Mouse (Mus musculus) Muller cell, postnatal 12 days (primary cell): ENCODE data around the gene Gabrg3.
A peak's percentile ranks its signal among the peaks of the same experiment; 100 is the strongest.
"Not testable (repeated sequence)": the region's sequence is repeated elsewhere in the genome, so short reads cannot be mapped to it uniquely, and the experiment has no call there.

Source experiments
- DNase-seq: peaks from one replicate; pipeline ENCODE4 v3.0.0-alpha.2; 2015; ENCODE audit errors: inconsistent ontology term

Gabrg3 gene

DNA sequence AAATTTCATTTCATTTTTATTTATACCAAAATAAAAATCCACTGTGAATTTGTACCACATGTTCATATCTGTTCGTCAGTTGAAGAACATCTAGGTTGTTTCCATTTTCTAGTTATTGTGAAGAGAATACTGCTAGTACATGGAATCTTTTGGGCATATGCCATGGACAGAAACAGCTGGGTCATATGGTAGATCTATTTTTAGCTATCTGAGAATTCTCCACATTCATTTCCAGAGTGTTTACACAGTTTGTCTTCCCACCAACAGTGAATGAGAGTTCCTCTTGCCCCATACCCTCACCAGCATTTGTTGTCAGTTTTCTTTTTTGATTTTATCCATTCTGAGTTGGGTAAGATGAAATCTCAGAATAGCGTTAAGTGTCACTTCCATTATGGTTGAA lies 75.0 kb downstream of the Gabrg3 start:
- no peak for DNase-seq

GRCm38 (mm10) chr7:57307337-57307736 lies 79.7 kb downstream of the Gabrg3 start:
- no peak for DNase-seq

GRCm38 (mm10) chr7:57296639-57297038 lies 90.3 kb downstream of the Gabrg3 start:
- DNase-seq = no peak

- DNase-seq = no peak
Measured at GRCm38 (mm10) chr7:57294127-57294526, 92.9 kb downstream of the Gabrg3 start.

DNA sequence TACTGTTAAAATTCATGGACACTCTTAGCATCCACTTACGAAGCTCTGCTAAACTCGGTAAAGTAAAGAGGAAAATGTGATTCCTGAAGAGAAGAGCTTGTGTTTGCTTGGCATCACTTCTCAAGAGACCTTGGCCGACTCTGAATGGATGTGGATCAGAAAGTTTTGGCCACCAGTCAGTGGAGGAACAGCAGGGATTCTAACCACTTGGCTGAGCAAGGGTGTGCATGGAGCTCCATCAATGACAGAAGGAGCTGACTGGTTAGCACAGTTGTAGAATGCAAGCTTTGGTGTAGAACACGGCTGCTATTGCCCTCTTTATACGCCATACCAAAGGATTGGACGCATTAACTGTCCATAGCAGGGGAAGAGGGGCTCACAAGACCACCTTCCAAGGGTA lies 93.4 kb downstream of the Gabrg3 start:
- DNase-seq = no peak

DNA sequence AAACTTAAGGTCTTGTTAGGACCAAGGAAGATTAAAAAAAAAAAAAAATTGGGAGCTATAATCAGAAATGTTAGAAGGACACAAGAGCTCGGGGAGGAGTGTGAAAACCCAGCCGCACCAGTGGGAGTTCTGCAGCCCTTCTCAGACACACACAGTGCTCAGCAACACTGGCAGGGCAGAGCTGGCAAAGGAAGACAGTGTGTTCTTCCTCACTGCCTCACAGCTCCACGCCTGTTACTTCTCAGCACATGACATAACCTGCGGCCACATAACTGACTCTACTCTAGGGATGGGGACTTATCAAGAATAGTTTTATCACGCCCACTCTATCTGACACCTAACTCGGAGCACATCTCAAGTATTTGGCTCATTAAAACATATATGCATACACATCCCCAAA lies 103.8 kb downstream of the Gabrg3 start:
- no peak for DNase-seq

- no peak for DNase-seq
Measured at GRCm38 (mm10) chr7:57278841-57279240, 108.1 kb downstream of the Gabrg3 start.

DNA sequence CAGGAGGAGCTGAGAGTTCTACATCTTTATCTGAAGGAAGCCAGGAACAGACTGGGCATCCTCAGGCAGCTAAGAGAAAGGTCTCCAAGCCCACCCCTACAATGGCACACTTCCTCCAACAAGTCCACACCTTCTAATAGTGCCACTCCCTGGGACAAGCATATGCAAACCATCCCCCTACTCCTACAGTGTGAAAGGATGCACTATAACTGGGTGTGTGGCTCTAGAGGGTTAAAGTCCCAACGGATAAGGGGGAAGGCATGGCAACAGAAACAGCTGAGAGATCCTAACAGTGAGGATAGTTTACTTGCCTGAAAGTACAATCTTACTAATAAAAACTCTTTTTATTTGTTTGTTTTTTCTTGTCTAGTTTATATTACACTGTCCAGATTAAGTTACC lies 126.8 kb downstream of the Gabrg3 start:
- no peak for DNase-seq

- no peak for DNase-seq
Measured at GRCm38 (mm10) chr7:57258893-57259574, 128.0 kb downstream of the Gabrg3 start.

DNA sequence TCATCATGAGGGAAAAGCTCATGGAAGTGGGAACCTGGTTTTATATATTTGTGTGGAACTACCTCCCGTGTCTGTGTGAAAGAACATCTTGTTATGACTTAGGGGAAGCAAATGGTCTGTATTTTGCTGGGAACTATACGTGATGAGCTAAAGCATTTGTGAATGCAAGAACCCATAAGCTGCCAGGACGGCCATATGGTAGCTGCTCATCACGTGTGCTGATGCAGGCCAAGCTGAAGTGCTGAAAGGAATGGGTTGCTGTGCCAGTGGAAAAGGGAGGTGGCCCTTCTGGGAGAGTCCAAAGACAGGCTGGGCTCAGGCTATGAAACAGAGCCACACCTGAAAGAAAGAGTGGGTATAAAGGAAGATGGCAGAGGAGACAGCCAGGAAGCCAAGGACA lies 143.0 kb downstream of the Gabrg3 start:
- DNase-seq = no peak

- DNase-seq = peak; percentile 41
Measured at GRCm38 (mm10) chr7:57214119-57214518, 172.9 kb downstream of the Gabrg3 start.

DNA sequence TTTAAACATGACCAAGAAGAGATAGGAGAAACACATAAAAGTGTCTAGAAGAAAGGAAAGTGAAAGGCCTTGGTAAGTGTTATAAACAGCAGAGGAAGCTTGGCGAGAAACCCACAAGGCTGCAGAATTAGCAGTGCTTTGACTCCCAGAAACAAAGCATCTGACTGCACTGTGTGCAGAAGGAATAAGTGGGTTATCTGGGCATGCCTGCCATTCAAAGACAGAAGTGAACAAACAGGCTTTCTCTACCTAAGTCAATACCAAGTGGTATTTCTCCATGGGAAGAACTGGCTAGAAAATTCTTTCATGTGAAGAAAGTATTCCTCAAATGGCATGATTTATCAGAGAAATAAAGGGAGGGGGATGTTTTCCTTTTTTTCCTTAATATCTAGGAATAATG lies 201.0 kb downstream of the Gabrg3 start:
- DNase-seq = no peak

- DNase-seq = not testable (repeated sequence)
Measured at GRCm38 (mm10) chr7:57175891-57176545, 211.0 kb downstream of the Gabrg3 start.

DNA sequence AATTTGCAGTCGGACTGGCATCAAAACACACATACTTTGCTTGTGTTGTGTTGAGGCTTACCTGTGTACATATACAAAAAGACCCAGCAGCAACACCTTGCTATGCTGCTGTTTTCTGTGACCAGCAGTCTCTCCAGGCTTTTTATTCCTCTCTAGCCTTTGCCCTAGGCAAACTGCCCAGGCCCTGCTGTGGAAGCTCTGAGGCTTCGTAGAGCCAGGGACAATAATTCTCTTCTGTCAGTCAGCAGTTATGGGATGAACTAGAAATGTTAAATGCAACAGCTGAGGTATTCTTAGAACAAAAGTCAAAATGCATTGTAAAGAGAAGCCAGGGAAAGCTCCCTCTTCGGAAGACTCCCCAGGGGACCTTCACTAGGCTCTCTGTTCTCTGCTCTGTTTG lies 220.1 kb downstream of the Gabrg3 start:
- no peak for DNase-seq

DNA sequence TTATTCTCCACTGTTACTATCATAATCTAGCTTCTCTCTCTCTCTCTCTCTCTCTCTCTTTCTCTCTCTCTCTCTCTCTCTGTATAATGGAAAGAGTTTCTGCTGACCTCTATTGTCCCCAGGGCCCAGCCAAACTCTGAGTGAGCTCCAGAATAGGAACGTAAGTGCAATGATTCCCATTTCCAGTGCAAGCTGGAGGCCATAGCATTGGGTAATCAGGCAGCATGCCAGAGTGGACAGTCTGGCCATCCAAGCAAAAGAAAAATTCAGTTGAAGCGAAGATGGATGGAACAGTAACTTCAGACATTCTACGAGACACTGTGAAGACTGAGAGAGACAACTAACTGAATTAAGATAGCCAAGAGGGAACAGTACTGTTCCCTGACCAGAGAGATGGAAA lies 228.8 kb downstream of the Gabrg3 start:
- no peak for DNase-seq

DNA sequence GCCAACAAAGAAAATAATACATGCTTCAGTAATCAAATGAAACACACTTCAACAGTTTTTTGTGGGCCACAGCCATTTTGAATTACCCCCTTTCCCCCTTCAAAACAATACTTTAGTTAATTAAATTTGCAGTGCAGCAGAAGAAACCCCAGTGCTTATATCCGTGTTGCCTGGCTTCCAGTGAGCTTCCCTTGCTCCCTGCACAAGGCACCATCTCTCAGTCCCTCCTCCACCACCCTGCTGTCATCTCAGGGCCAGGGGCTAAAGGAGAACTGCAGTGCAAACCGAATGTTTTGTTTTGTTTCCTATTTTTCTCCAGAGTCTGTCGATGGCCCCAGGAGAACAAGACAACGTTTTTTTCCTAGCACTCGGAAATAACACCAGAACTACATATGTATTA lies 233.2 kb downstream of the Gabrg3 start:
- DNase-seq = no peak

- DNase-seq = no peak
Measured at GRCm38 (mm10) chr7:57150768-57151167, 236.2 kb downstream of the Gabrg3 start.

DNA sequence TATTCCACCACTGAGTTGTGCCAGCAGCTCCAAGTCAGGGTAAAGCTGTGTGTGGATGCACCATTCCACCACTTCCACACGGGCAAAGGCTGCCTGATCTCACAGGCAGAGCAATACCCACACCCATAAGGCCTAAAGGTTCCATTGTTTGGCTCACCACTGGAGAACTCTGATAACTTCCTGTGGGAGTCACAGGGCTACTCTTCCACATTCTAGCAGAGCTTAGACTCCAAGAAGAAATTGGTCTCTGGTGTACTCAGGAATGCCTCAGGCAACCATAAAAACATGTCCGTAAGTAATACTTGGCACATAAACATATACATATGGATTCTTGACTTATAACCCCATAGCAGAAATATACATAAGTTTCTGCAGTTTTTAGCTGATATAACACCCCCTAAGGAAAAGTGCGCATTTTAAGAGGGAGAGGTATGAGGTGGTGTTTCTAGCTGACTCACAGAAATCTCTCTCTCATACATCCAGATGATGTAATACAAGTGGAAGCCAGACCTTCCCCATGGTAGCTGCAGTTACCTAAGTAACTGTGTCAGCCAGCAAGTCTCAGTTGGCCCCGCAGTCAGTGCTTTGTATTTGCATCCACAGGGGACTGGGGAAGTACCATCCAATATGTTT lies 248.8 kb downstream of the Gabrg3 start:
- DNase-seq = no peak

- DNase-seq = no peak
Measured at GRCm38 (mm10) chr7:57133009-57133408, 254.0 kb downstream of the Gabrg3 start.

DNA sequence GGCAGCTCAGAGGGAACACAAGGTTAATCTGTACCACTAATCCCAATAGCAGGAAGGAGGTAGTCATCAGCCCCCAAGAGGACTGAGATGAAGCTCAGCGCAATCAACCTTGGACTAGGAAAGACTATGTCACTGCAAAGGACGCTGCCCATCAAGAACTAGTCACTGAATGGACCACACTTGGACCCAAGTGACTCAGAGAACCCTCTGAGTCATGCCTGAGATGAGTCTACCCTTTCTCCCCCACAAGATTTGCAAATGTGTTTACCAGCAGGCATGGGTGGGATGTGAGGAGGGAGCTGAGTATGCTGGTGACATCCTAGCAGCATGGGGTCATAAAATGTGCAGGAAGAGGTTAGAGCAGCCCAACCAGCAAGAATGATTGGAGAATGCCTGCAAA lies 254.5 kb downstream of the Gabrg3 start:
- peak; percentile 13 for DNase-seq

DNA sequence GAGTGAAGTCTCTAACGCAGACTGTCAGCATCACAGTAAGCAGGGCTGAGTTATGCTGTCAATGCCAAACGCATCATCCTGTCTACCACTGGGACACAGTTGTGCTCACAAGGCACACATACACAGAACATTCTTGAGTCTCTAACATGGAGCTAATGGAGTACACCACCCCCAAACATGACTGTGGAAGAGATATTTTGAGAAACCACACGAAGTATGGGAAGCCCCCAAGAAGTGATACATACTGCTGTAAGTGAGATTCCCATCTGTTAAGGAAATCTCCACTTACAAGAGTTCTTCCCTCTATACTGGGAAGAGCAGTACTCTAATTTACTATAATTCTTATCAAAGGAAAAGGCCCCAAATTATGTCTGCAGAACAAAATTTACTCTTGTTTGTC lies 286.9 kb downstream of the Gabrg3 start:
- no peak for DNase-seq

- no peak for DNase-seq
Measured at GRCm38 (mm10) chr7:57082071-57082470, 304.9 kb downstream of the Gabrg3 start.
